Mouse (Mus musculus): ENCODE results near the gene Slc11a1. TPM values are rescaled to one million over a fixed set of nuclear protein-coding genes. Genes with fewer than 3 reads are reported as not detected.

The Slc11a1 gene
- polyA plus RNA-seq, 1 experiment, result 588 TPM

DNA sequence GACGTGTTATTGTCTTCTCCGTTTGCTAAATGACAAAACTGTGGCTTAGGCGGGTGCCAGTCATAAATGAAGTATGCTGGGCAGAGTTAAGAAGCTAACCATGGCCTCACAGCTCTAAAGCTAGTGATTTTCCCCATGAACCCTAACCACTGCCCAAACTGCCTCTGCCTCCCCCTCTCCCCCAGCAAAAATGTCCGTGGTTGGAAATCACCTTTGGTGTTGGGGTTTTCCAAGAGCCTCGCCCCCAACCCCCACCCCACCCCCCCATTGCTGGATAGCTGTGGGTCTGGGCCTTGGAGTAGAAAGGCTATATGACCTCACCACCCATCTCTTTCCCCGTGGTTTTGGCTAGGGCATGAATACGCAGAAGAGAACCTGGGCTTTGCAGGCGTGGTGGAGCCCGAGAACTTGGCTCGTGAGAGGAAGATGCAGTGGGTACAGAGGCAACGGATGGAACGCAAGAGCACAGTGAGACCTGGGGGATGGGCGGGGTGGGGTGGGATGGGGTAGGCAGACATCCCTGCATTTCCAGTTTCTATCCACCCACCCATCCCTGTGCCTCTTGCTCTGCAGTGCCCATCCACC, 23.7 kb upstream of the Slc11a1 start:
- no peak overlapping the region for H3K27ac ChIP-seq (ENCODE audit: insufficient read depth, low read depth, low read length)
- H3K4me1 ChIP-seq (ENCODE audit: control insufficient read depth, insufficient read depth, low read length), result no peaks in the 10 kb centered on the region
- H3K4me3 ChIP-seq (ENCODE audit: insufficient read depth, low read length), result no peak overlapping the region
- no peak for TF ChIP-seq CTCF (IDR thresholded peaks at IDR 0.05; ENCODE audit: low read depth, low read length)

DNA sequence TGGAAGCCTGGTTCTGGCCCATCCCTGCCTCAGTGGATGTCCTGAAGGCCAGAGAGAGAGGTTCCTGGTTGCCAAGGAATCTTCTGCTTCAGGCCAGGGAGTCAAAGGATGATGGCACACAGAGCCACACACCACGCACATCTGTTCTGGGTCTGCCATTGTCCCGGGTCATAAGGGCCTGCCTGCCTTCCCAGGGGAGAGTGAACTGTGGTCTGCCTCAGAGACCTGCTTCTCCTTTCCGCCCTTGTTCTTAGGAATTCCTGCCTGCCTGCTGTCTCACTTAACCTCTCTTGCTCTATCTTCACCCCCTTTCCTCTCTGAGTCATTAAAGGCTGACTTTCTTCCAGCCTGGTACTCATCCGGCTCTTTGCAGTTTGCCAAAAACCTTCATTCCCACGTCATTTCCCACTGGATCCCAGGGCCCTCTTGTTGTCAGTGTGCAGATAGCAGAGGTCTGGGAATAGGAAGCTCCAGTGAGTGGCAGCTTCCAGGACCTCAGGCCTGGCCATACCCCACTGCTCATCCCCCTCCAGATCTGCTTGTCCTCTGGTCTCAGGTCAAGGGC, 22.4 kb upstream of the Slc11a1 start:
- Histone ChIP-seq H3K4me3 (ENCODE audit: insufficient read depth, low read length) (no peak overlapping the region), H3K27ac (ENCODE audit: insufficient read depth, low read depth, low read length) (no peak overlapping the region), H3K4me1 (ENCODE audit: control insufficient read depth, insufficient read depth, low read length) (no peaks in the 10 kb centered on the region)
- TF ChIP-seq POLR2A (IDR thresholded peaks at IDR 0.05; ENCODE audit: borderline replicate concordance, low read depth, low read length) (no peak), CTCF (IDR thresholded peaks at IDR 0.05; ENCODE audit: low read depth, low read length) (no peak)

DNA sequence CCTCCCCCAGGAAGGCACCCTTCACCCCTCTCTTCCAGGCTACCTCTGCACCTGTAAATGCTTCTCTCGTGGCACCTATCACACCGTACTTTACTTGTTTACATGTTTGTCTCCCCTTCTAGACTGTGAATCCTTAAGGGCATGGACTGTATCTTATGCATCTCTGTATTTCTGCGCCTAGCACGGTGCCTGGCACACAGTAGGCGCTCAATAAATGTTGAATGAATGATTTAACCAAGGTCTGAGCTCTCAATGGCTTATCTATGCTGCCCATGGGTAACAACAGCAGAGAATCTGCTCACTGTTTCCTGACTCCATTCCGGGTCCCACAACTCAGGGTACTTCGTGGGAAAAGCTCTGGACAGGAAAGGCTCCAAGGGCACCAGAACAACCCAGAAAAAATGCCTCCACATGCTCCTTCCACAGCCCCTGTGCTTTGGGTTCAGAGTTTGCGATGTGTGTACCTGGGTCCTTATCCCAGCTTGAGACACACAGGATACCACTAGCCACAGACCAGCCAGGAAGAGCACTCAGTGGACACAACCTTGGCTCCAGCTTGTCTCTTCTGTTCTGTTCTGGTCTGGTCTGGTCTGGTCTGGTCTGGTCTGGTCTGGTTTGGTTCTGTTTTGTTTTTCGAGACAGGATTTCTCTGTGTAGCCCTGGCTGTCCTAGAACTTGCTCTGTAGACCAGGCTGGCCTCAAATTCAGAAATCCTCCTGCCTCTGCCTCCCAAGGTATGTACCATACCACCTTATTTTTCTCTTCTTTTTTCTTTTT, 21.4 kb upstream of the Slc11a1 start:
- no peak for TF ChIP-seq POLR2A (IDR thresholded peaks at IDR 0.05; ENCODE audit: borderline replicate concordance, low read depth, low read length)
- TF ChIP-seq CTCF (IDR thresholded peaks at IDR 0.05; ENCODE audit: low read depth, low read length), result no peak
- Histone ChIP-seq H3K27ac (ENCODE audit: insufficient read depth, low read depth, low read length) (no peak overlapping the region), H3K4me1 (ENCODE audit: control insufficient read depth, insufficient read depth, low read length) (no peaks in the 10 kb centered on the region), H3K4me3 (ENCODE audit: insufficient read depth, low read length) (no peak overlapping the region)

DNA sequence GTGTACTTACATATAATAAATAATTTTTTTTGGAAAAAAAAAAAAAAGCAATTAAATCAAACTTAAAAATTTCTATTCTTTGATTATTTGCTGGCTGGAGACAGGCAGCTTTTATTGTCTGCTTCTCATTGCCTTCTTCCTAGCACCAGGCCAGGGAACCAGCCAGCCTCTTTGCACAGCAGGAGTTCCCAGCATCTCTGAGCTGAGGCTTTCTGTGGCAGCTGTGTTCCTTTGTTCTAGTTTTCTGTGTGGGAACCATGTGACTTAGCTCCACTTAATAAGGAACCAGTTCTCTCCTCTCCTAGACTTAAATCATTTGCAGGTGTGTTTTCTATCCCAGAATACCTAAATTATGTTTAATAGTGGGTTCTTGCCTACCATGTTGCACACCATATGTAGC, 17.5 kb upstream of the Slc11a1 start:
- TF ChIP-seq POLR2A (IDR thresholded peaks at IDR 0.05; ENCODE audit: borderline replicate concordance, low read depth, low read length) (no peak), CTCF (IDR thresholded peaks at IDR 0.05; ENCODE audit: low read depth, low read length) (no peak)
- Histone ChIP-seq H3K27ac (ENCODE audit: insufficient read depth, low read depth, low read length) (no peak overlapping the region), H3K4me3 (ENCODE audit: insufficient read depth, low read length) (no peak overlapping the region), H3K4me1 (ENCODE audit: control insufficient read depth, insufficient read depth, low read length) (peaks cover 3% of the 10 kb centered on the region; the same call in 1 of the 2 replicates)

DNA sequence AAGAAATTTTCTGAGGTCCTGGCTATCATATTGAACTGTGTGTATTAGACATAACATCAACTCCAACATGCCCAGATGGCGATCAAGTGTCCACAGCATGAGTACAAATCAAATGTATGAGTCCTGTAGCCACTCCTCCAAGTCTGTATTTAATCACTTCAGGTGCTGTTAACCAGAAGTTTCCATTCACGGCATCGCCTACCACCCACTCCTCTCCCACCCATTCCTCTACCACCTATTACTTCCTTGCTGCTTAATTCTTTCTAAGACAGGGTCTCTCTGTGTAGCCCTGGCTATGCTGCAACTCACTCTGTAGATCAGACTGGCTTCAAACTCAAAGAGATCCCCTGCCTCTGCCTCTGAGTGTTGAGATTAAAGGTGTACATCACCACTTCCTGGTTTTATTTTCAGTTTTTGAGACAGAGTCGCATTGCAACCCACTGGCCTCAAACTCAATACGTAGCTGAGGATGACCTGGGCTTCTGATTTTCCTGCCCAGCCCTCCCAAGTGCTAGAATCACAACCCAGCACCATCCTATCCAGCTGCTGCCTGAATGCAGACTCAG, 15.0 kb upstream of the Slc11a1 start:
- H3K27ac ChIP-seq (ENCODE audit: insufficient read depth, low read depth, low read length), result no peak overlapping the region
- peaks cover 19% of the 10 kb centered on the region for H3K4me1 ChIP-seq (ENCODE audit: control insufficient read depth, insufficient read depth, low read length)
- TF ChIP-seq CTCF (IDR thresholded peaks at IDR 0.05; ENCODE audit: low read depth, low read length) (no peak), POLR2A (IDR thresholded peaks at IDR 0.05; ENCODE audit: borderline replicate concordance, low read depth, low read length) (no peak)
- no peak overlapping the region for H3K4me3 ChIP-seq (ENCODE audit: insufficient read depth, low read length)

DNA sequence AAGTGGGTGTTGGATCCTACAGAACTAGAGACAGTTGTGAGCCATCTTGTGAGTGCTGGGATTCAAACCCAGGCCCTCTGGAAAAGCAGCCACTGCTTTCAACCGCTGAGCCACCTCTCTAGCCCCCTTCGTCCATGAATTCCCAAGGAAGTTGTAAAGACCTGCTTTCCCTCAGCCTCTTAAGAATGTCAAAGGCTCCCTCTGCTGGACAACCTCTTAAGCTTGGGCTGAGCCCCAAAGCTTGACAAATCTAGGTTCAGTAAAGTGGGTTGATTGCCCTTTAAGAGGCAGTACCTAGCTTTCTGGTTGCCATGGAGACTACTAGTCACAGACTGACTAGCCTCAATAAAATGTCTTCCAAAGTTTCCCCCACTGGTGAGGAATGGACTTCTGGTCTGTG, 13.2 kb upstream of the Slc11a1 start, which contains the start of gene Catip:
TSS of gene Catip (plus strand) at position 297 of the 400 bp plus-strand sequence.
- H3K4me1 ChIP-seq (ENCODE audit: control insufficient read depth, insufficient read depth, low read length), result peaks cover 19% of the 10 kb centered on the region
- no peak for TF ChIP-seq POLR2A (IDR thresholded peaks at IDR 0.05; ENCODE audit: borderline replicate concordance, low read depth, low read length)
- peak; percentile 31; the same call in 1 of the 2 replicates for TF ChIP-seq CTCF (IDR thresholded peaks at IDR 0.05; ENCODE audit: low read depth, low read length)
- H3K4me3 ChIP-seq (ENCODE audit: insufficient read depth, low read length), result no peak within 1 kb of the TSS
- no peak within 1 kb of the TSS for H3K27ac ChIP-seq (ENCODE audit: insufficient read depth, low read depth, low read length)

DNA sequence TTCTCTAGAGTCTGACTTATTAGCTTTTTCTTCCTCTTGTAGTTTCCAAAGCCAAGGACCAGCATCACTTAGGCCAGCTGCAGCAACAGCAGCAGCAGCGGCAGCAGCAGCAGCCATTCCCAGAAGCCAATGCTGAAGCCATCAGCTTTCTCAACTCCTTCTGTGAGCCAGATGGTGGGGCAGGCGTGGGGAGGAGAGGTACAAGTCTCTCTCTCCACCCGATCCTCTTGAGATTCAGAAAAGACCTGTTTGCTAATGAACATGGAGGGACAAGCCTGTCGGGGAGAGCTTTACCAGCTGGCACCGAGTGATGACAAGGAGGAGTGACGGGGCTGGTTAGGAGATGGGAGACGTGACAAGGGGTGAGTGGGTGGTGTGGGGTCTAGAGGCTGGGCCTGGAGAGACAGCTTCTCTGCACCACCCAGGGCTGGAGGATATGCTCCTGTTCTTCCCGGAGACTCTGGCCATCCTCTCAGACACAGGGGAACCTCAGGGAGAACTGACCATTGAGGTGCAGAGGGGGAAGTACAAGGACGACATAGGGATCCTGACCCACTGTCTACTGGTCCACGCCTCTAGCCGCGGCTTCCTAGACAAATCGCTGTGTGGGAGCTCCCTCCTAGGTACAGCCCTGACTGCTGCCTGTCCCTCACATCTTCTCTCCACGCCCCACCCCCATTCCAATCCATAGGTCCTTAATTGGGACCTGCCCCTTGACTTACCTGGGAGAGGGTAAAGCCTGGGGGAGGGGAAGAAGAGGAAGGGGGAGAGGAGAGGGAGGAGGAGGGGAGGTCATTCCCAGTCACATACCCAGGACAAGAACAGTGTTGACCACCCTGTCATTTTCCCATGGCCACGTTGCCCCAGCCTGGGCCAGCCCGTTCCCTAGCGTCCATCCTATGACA, 12.4 kb upstream of the Slc11a1 start:
- Histone ChIP-seq H3K27ac (ENCODE audit: insufficient read depth, low read depth, low read length) (no peak overlapping the region), H3K4me3 (ENCODE audit: insufficient read depth, low read length) (no peak overlapping the region), H3K4me1 (ENCODE audit: control insufficient read depth, insufficient read depth, low read length) (peaks cover 27% of the 10 kb centered on the region)
- TF ChIP-seq POLR2A (IDR thresholded peaks at IDR 0.05; ENCODE audit: borderline replicate concordance, low read depth, low read length), result no peak
- TF ChIP-seq CTCF (IDR thresholded peaks at IDR 0.05; ENCODE audit: low read depth, low read length), result no peak

DNA sequence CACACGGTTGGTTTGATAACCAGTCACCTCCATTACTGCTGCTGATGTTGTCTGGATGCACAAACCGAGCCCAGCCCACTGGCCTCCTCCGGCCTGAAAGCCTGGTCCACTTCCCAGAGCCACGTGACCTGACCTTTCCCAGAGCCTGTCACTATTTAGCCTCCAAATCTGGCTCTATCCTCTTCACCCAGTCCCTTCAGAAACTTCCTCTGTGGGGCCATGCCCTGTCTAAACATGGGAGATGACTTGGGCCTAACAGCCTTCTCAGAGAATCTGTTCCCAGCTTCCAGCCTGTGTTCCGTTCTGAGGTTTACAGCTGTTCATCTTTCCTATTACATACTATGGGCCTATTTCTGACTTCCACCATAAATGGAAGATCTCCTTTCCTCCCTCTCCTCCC, 11.6 kb upstream of the Slc11a1 start:
- Histone ChIP-seq H3K4me1 (ENCODE audit: control insufficient read depth, insufficient read depth, low read length) (peaks cover 31% of the 10 kb centered on the region), H3K4me3 (ENCODE audit: insufficient read depth, low read length) (no peak overlapping the region), H3K27ac (ENCODE audit: insufficient read depth, low read depth, low read length) (peak overlapping the region; percentile 21; the same call in 1 of the 2 replicates)
- TF ChIP-seq POLR2A (IDR thresholded peaks at IDR 0.05; ENCODE audit: borderline replicate concordance, low read depth, low read length) (no peak), CTCF (IDR thresholded peaks at IDR 0.05; ENCODE audit: low read depth, low read length) (no peak)

DNA sequence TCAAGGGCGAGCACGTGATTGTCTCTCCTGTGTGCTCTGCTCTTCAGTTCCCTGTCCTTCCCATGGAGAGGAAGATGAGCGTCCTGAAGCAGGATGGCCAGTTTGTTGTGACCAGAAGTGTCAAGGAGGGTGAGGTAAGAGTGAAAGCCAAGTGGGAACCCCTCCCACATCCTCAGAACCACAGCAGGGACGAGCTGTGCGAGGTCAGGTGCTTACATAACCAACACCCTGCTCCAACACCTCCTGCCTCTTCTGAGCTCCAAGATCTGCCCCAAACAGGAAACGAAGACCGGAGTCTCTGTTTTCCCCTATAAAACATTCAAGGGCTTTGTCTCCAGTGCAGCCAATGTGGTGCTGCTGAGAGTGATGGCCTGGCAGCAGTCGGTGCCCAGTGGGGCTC, 10.7 kb upstream of the Slc11a1 start:
- no peak overlapping the region for H3K4me3 ChIP-seq (ENCODE audit: insufficient read depth, low read length)
- no peak overlapping the region for H3K27ac ChIP-seq (ENCODE audit: insufficient read depth, low read depth, low read length)
- H3K4me1 ChIP-seq (ENCODE audit: control insufficient read depth, insufficient read depth, low read length), result peaks cover 38% of the 10 kb centered on the region
- TF ChIP-seq CTCF (IDR thresholded peaks at IDR 0.05; ENCODE audit: low read depth, low read length) (no peak), POLR2A (IDR thresholded peaks at IDR 0.05; ENCODE audit: borderline replicate concordance, low read depth, low read length) (no peak)
